Mouse (Mus musculus) limb, embryonic 13.5 days (tissue): ENCODE results near the gene Slit1. TPM values are rescaled to one million over a fixed set of nuclear protein-coding genes. Genes with fewer than 3 reads are reported as not detected.

Experiments
- ATAC-seq: fragments of 200-750 bp; cut with Nextera tagmentation; 2 replicates; pipeline ENCODE4 v1.8.0; 2017; ENCODE audit warnings: low read depth, moderate number of reproducible peaks, moderate TSS enrichment; ENCODE audit not compliant: low FRiP score
- H3K27ac ChIP-seq: fragments of 300-500 bp; sonication (generic); 2 replicates; pipeline ENCODE4 v1.5.1; 2015; ENCODE audit warnings: inconsistent platforms, mild to moderate bottlenecking, moderate library complexity
- H3K27me3 ChIP-seq: fragments of 300-500 bp; sonication (generic); 2 replicates; pipeline ENCODE4 v1.6.1; 2015; ENCODE audit warnings: mild to moderate bottlenecking, inconsistent platforms
- H3K36me3 ChIP-seq: fragments of 300-500 bp; sonication (generic); 2 replicates; pipeline ENCODE4 v1.6.1; 2015; ENCODE audit warnings: inconsistent platforms, mild to moderate bottlenecking, moderate library complexity
- H3K4me1 ChIP-seq: fragments of 300-500 bp; sonication (generic); 2 replicates; pipeline ENCODE4 v1.6.1; 2015; ENCODE audit warnings: inconsistent platforms
- H3K4me2 ChIP-seq: fragments of 300-500 bp; sonication (generic); replicated peaks from 2 replicates; pipeline ENCODE4 v1.6.1; 2015; ENCODE audit warnings: inconsistent platforms, mild to moderate bottlenecking, moderate library complexity
- H3K4me3 ChIP-seq: fragments of 300-500 bp; sonication (generic); 2 replicates; pipeline ENCODE4 v1.5.1; 2015; ENCODE audit warnings: moderate library complexity, mild to moderate bottlenecking, inconsistent platforms
- H3K9ac ChIP-seq: fragments of 300-500 bp; sonication (generic); 2 replicates; pipeline ENCODE4 v1.6.1; 2015; ENCODE audit warnings: mild to moderate bottlenecking, inconsistent platforms
- H3K9me3 ChIP-seq: fragments of 300-500 bp; sonication (generic); 2 replicates; pipeline ENCODE4 v1.6.1; 2016; ENCODE audit warnings: inconsistent platforms
- WGBS: fragments of 180-500 bp; shearing (Covaris S2); methylation state at CpG from one replicate; pipeline ENCODE4 v1.1.7; 2015; 5-methylcytosine and 5-hydroxymethylcytosine counted together
- polyA plus RNA-seq: library from polyadenylated mRNA; unstranded; fragments of >200 nt; fragmentation: Nextera tagmentation; extraction: Ambion mirVana; gene quantifications from 2 replicates; pipeline ENCODE4 v1.2.1, GENCODE M21; 2015

The Slit1 gene
- polyA plus RNA-seq, 1 experiment from 2014 or later = 0.32 TPM

DNA sequence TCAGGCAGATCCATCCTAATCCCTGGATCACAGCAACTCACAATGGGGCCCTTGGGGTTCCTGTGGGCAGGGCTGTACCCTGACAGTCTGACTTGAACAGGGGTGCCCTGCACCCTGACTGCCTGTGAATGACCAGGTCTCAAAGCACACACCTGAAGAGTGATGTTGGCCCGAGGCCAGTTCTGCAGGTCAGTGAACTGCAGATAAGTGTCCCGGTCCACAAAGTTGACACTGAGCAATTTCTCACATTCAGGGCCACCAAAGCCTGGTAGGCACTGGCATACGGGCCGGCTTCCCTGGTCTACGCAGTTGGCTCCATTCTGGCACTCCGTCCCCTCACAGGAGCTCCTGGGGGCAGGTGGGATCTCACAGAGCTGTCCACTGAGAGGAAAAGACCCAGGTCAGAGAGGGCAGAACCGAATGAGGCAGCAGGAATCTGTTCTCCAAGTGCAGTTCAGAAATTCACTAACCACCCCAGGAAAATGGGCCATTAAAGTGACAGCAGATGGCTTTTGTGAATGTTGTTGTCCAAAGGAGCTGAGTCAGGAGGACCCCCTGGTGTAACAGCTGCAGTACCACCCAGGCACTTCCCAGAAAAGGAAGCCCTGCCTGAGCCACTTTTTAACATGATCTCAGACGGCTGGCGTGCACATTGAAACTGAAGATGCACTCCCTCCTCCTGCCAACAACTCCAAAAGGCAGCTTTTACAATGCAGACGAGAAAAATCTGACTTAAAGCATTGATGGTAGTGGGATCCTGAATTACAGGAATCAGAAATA, 137.1 kb downstream of the Slit1 start:
- H3K9ac ChIP-seq = no peak overlapping the region
- no peaks in the 10 kb centered on the region for H3K4me1 ChIP-seq
- H3K4me2 ChIP-seq = no peak overlapping the region
- H3K27me3 ChIP-seq = no peaks in the 10 kb centered on the region
- ATAC-seq = no peak
- H3K9me3 ChIP-seq = no peaks in the 10 kb centered on the region
- H3K36me3 ChIP-seq = no peaks in the 10 kb centered on the region
- 72% methylated on average over 10 of the region's 10 CpGs for WGBS
- H3K4me3 ChIP-seq = no peak overlapping the region
- H3K27ac ChIP-seq = no peak overlapping the region

DNA sequence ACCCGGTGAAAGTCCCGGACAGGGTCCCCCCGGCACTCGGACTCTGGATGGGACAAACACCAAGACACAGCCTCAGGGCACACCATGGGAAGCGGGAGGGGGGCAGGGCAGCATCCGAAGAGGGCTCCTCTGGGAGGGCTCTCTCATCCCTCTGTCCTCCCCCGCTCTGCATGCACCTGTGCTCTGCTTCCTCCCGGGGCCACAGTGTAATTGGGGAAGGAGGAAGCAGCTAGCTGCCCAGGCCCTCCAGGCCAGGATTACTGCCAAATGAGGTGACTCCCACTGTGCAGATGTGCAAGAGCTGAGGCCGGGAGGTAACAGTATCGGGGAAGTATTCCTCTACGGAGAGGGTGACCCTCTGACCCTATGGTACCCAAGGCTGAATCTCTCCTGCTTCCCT, 142.8 kb downstream of the Slit1 start:
- no peak overlapping the region for H3K9ac ChIP-seq
- WGBS = 46% methylated on average over 11 of the region's 11 CpGs
- no peaks in the 10 kb centered on the region for H3K36me3 ChIP-seq
- H3K27me3 ChIP-seq = no peaks in the 10 kb centered on the region
- no peak overlapping the region for H3K4me3 ChIP-seq
- H3K4me1 ChIP-seq = peaks cover 6% of the 10 kb centered on the region; the same call in 1 of the 2 replicates
- H3K4me2 ChIP-seq = no peak overlapping the region
- no peak for ATAC-seq
- H3K27ac ChIP-seq = no peak overlapping the region
- no peaks in the 10 kb centered on the region for H3K9me3 ChIP-seq

DNA sequence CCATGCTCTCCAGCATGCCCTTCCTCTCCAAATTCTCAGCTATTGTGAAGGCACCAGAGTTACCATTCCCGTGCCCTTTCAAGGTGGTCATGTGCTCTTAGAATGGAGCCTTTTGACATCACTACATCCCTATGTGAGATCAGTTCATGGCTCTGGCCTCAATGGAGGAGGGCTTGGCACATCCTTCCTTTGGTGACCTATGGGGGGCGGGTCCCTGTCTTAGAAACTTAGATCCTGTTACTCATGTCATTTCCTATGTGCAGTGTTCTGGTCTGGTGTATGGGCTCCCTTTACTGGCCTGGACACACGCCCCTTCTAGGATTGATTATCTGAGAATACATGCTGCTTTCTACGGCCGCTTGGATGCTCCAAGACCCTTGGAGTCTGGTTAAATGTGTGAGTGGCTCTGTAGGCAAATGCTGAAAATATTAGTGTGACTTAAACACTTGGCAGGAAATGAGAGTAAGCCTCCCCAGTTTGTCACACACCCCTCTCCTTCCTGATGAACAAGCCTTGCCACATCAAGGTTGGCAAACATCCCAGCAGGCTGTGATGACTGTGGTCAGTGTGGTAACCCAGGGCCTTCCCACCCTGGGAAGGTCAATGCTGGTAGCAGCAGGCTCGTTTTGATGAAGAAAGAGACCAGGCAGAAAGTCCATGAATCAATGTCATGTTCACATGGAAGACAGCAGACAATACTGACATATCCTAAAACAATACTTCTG, 146.1 kb downstream of the Slit1 start:
- no peak overlapping the region for H3K9ac ChIP-seq
- no peaks in the 10 kb centered on the region for H3K27me3 ChIP-seq
- WGBS = 81% methylated on average over 6 of the region's 6 CpGs
- peaks cover 13% of the 10 kb centered on the region; the same call in 1 of the 2 replicates for H3K4me1 ChIP-seq
- no peaks in the 10 kb centered on the region for H3K36me3 ChIP-seq
- no peaks in the 10 kb centered on the region for H3K9me3 ChIP-seq
- no peak for ATAC-seq
- H3K4me2 ChIP-seq = no peak overlapping the region
- H3K4me3 ChIP-seq = no peak overlapping the region
- H3K27ac ChIP-seq = no peak overlapping the region

DNA sequence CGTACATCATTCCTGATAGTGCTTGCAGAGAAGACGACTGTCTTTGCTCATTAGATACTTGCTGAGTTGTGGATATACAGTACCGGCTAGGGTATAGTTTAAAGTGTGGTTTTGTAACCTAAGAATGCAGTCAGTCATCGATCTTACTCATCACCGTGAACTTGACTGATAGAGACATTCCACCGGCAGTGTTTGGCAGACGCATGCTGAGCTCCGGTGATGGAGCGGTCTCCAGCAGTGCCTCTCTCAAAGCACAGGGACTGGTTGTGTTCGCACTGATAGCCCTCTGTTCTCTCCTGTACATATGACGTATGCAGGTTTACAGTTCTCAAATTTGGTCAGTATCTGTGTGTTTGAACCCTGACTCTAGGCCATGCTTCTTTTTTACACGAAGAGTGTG, 151.7 kb downstream of the Slit1 start:
- H3K4me1 ChIP-seq = peaks cover 13% of the 10 kb centered on the region; the same call in 1 of the 2 replicates
- ATAC-seq = no peak
- no peak overlapping the region for H3K9ac ChIP-seq
- no peak overlapping the region for H3K4me2 ChIP-seq
- no peaks in the 10 kb centered on the region for H3K27me3 ChIP-seq
- no peak overlapping the region for H3K27ac ChIP-seq
- H3K4me3 ChIP-seq = no peak overlapping the region
- no peaks in the 10 kb centered on the region for H3K9me3 ChIP-seq
- whole genome bisulfite sequencing = 81% methylated on average over 12 of the region's 12 CpGs
- H3K36me3 ChIP-seq = no peaks in the 10 kb centered on the region; the same call in 1 of the 2 replicates

DNA sequence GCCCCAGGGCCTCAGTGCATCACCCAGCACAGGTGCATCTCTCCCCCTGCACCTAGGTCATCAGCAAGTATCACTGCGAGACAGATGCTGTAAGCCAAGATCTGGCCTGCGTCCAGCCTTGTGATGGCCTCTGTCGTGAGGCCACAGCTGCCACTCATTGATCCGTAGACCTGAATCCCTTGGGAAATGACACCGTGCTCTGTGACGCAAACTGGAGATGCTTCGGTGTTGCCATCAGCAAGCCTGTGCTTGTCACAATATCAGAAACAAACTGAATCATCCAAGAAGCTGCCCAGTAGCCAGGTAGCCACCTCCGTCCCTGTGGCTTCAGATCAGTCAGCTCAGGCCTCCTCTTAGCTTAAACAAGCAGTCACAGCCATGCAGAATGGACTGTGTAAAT, 153.8 kb downstream of the Slit1 start:
- Histone ChIP-seq H3K9ac (no peak overlapping the region), H3K27ac (no peak overlapping the region), H3K36me3 (peaks cover 18% of the 10 kb centered on the region), H3K4me2 (no peak overlapping the region), H3K4me3 (no peak overlapping the region), H3K4me1 (0 out of 2 replicates have a peak, but pooled peaks cover 2% of the 10 kb centered on the region), H3K27me3 (no peaks in the 10 kb centered on the region), H3K9me3 (no peaks in the 10 kb centered on the region)
- ATAC-seq = no peak
- WGBS = 84% methylated on average over 8 of the region's 8 CpGs

DNA sequence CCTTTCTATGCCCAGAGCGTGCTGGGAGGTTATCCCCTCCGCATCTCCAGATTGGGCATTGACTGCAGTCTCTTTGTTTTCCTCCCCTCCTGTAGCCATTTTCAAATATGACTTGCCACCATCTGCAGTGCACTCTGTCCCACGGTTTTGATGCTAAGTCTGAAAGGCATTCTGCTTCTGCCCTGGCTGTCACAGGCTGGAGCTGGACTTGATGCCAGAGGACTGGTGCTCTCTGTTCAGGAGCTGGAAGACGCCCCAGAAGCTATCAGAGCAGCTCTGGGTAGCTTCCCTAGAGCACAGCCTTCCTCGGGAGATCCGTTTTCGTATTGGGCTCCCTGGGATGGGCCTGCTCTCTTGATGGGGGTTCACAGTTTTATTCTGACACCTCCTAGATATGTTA, 154.4 kb downstream of the Slit1 start:
- H3K27ac ChIP-seq = no peak overlapping the region
- peaks cover 24% of the 10 kb centered on the region for H3K36me3 ChIP-seq
- no peak for ATAC-seq
- no peak overlapping the region for H3K4me2 ChIP-seq
- no peak overlapping the region for H3K9ac ChIP-seq
- no peak overlapping the region for H3K4me3 ChIP-seq
- no peaks in the 10 kb centered on the region for H3K9me3 ChIP-seq
- no peaks in the 10 kb centered on the region for H3K4me1 ChIP-seq
- WGBS = 84% methylated on average over 7 of the region's 7 CpGs
- H3K27me3 ChIP-seq = no peaks in the 10 kb centered on the region

DNA sequence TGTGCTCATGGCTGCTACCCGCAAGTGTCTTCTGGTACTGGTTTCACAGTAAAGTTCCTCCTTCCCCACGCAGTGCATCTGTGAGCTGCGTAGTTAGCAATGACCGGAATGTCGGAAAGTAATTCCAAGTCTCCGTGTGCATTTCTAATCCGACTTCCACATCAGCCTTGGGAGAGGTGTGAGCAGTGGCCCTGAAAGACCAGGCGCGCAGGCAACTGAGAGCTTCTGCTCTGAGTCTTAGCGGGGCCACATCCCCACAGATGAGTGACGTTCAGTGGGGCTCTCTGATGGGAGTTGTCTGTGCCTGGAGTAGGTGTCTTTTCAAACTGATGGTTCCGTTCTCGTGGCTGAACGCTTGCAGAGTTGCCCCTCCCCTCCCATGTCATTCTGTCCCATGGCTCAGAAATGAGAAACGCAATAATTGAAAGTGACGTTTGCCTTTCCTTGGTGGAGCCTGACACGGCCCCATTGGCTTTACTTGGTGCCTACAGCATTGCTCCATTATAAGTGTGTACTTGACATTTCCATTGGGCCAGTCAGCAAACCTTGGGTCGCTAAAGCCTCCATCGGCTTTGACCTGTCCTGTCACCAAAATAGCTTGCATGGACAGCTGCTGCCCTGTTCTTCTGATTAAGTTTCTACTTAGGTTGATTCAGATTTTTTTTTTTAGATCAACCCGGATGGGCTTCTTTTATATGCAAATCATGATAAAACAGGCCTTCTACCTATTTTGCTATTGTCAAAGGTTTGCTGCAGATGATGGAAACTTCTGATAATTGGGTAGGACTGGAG, 155.8 kb downstream of the Slit1 start:
- 90% methylated on average over 20 of the region's 20 CpGs for WGBS
- Histone ChIP-seq H3K36me3 (peaks cover 37% of the 10 kb centered on the region), H3K9ac (no peak overlapping the region), H3K27me3 (no peaks in the 10 kb centered on the region), H3K9me3 (no peaks in the 10 kb centered on the region), H3K27ac (no peak overlapping the region), H3K4me3 (no peak overlapping the region), H3K4me2 (no peak overlapping the region), H3K4me1 (no peaks in the 10 kb centered on the region)
- ATAC-seq = no peak

DNA sequence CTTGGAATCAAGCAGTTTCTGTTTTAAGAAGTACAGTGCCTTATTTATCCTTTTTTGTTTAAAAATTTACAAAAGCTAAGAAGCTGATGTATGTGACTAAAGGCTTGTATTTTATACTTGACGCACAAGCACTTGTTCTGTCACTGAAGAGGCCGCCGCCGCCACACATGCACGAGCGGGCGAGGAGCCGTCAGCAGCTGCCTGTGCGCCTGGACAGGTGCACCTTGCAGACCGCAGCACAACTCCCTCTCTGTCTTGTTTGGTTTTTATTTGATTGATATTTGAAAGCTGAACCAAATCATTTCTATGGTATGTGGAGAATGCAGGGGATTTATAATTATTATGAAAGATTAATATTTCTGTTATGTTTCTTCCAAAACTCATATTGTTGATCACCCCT, 156.7 kb downstream of the Slit1 start:
- 88% methylated on average over 10 of the region's 10 CpGs for WGBS
- H3K4me2 ChIP-seq = no peak overlapping the region
- no peaks in the 10 kb centered on the region for H3K27me3 ChIP-seq
- H3K9me3 ChIP-seq = no peaks in the 10 kb centered on the region
- no peak overlapping the region for H3K9ac ChIP-seq
- no peak for ATAC-seq
- H3K36me3 ChIP-seq = peaks cover 46% of the 10 kb centered on the region
- no peak overlapping the region for H3K27ac ChIP-seq
- no peaks in the 10 kb centered on the region for H3K4me1 ChIP-seq
- no peak overlapping the region for H3K4me3 ChIP-seq

DNA sequence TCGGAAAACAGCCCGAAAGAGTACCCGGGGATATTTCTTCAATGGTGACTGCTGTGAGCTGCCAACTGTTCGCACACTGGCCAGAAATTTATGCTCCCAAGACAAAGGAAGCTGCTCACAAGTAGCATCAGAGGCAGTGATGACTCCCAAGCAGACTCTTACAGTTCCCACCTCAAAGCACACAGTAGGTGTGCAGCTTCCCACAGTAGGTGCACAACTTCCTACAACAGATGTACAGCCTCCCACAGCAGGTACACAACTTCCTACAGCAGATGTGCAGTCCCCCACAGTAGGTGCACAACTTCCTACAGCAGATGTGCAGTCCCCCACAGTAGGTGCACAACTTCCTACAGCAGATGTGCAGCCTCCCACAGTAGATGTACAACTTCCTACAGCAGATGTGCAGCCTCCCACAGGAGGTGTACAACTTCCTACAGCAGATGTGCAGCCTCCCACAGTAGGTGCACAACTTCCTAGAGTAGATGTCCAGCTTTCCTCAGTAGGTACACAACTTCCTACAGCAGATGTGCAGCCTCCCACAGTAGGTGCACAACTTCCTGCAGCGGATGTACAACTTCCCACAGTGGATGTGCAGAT, 160.4 kb downstream of the Slit1 start:
- WGBS = 96% methylated on average over 5 of the region's 5 CpGs
- Histone ChIP-seq H3K4me2 (no peak overlapping the region), H3K4me3 (no peak overlapping the region), H3K9me3 (no peaks in the 10 kb centered on the region), H3K27me3 (no peaks in the 10 kb centered on the region), H3K27ac (no peak overlapping the region), H3K4me1 (no peaks in the 10 kb centered on the region), H3K36me3 (peaks cover 49% of the 10 kb centered on the region), H3K9ac (no peak overlapping the region)
- ATAC-seq = no peak

DNA sequence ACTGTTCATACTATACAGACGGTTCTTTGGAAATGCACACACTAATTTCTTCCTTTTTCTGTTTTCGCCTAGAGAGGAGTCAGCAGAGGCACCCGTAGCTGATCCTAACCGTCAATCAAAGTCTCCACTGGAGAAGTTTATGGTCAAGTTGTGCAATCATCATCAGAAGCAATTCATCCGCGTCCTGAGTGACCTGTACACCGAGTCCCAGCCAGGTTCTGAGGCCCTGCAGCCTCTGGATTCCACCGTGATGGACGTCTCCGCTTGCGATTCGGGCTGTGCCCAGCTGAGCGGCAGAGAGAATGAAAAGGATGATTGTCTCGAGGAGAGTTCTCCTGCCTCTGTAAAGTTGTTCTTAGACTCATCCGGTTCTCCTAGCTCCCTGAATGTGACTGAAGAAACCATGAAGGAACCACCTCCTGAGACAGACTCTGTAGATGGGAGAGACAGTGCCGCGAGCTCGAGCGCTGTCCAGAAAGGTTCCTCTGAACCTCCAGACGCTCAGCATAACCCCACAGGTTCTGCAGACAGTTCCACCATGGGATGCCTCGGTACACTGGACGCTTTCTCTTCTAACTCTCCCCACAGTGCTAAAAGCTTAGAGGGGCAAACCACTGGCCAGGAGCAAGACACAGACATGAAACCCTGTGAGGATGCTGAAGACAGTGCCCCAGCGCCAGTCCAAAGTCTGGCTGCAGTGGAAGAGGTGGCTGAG, 161.6 kb downstream of the Slit1 start, which contains the start of gene Gm340:
Gm340 (plus strand) TSS at position 665 of the 715 bp plus-strand sequence.
- WGBS = 93% methylated on average over 23 of the region's 23 CpGs
- no peak within 1 kb of the TSS for H3K4me2 ChIP-seq
- ATAC-seq = no peak
- no peak within 1 kb of the TSS for H3K4me3 ChIP-seq
- H3K27me3 ChIP-seq = no peaks in the 10 kb centered on the region
- H3K9me3 ChIP-seq = no peaks in the 10 kb centered on the region
- H3K9ac ChIP-seq = no peak within 1 kb of the TSS
- H3K36me3 ChIP-seq = peaks cover 49% of the 10 kb centered on the region
- no peaks in the 10 kb centered on the region for H3K4me1 ChIP-seq
- H3K27ac ChIP-seq = no peak within 1 kb of the TSS

DNA sequence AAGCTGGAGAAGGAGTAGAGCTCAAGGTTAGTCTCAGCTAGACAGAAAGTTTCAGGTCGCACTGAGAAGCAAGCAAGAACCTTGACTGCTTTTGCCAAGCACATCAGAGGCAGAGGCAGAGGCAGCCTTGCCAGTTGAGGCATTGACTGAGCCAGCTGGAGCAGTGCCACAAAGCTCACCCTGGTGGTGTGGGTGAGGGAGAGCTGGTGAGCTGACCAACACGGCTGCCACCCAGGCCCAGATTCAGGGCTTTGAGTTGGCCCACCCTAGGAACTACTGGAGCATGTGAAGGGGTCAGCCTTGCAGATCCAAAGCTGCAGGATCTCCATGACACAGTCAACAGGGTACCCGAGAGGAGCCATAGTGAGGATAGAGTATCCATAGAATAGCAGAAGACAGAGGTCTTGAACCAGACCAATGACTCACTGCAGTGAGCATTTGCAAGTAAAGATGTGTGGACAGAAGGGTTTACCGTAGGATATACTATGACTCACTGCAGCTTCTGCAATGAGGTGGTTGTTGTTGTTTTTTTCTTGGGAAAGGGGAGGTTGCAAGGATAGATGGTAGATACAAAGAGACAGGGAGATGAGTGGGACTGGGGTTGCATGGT, 164.0 kb downstream of the Slit1 start:
- H3K9ac ChIP-seq = no peak overlapping the region
- WGBS = 93% methylated on average over 4 of the region's 4 CpGs

More for the DNA sequence above, 164.0 kb downstream of the Slit1 start:
- H3K36me3 ChIP-seq = peaks cover 28% of the 10 kb centered on the region
- H3K9me3 ChIP-seq = no peaks in the 10 kb centered on the region
- no peak overlapping the region for H3K27ac ChIP-seq
- no peak overlapping the region for H3K4me3 ChIP-seq
- H3K27me3 ChIP-seq = no peaks in the 10 kb centered on the region
- no peak overlapping the region for H3K4me2 ChIP-seq
- no peaks in the 10 kb centered on the region for H3K4me1 ChIP-seq
- no peak for ATAC-seq
